Mouse (Mus musculus) heart, embryonic 14.5 days (tissue): ENCODE data around the gene C8a. TPM values are rescaled to one million over a fixed set of nuclear protein-coding genes. Genes with fewer than 3 reads are reported as not detected.

Source experiments
- ATAC-seq: fragments of 200-750 bp; cut with Nextera tagmentation; 2 replicates; pipeline ENCODE4 v1.8.0; 2017; ENCODE audit warnings: low read depth, moderate TSS enrichment; ENCODE audit not compliant: insufficient number of reproducible peaks, insufficient read depth, low FRiP score
- H3K27ac ChIP-seq, 2 experiments: fragments of 200-500 bp in 1 of 2; fragments of 300-500 bp in 1 of 2; sonication (generic) in 1 of 2; replicated peaks in 1 of 2; 2 replicates each; pipeline ENCODE4 v1.5.1; 2012 to 2014; ENCODE audit warnings: low read depth in 2 of 2, low read length in 2 of 2, control low read depth in 1 of 2, mild to moderate bottlenecking in 1 of 2, mixed read lengths in 1 of 2; ENCODE audit not compliant: control insufficient read depth in 1 of 2, insufficient read depth in 1 of 2
- H3K27me3 ChIP-seq: fragments of 300-500 bp; sonication (generic); 2 replicates; pipeline ENCODE4 v1.6.1; 2014; ENCODE audit warnings: mild to moderate bottlenecking, low read length, control low read depth; ENCODE audit not compliant: control insufficient read depth, insufficient read depth
- H3K36me3 ChIP-seq: fragments of 300-500 bp; sonication (generic); 2 replicates; pipeline ENCODE4 v1.6.1; 2014; ENCODE audit warnings: mild to moderate bottlenecking, control low read depth, low read length, mixed read lengths; ENCODE audit not compliant: control insufficient read depth, insufficient read depth
- H3K4me1 ChIP-seq, 2 experiments: fragments of 200-500 bp in 1 of 2; fragments of 300-500 bp in 1 of 2; sonication (generic) in 1 of 2; 2 replicates each; pipeline ENCODE4 v1.6.1; 2012 to 2014; ENCODE audit warnings: low read length in 2 of 2, control low read depth in 1 of 2, mixed read lengths in 1 of 2; ENCODE audit not compliant: control insufficient read depth in 2 of 2, insufficient read depth in 2 of 2
- H3K4me2 ChIP-seq: fragments of 300-500 bp; sonication (generic); 2 replicates; pipeline ENCODE4 v1.6.1; 2014; ENCODE audit warnings: mild to moderate bottlenecking, low read length
- H3K4me3 ChIP-seq, 2 experiments: fragments of 200-500 bp in 1 of 2; fragments of 300-500 bp in 1 of 2; sonication (generic) in 1 of 2; 2 replicates each; pipeline ENCODE4 v1.5.1; 2012 to 2014; ENCODE audit warnings: low read length in 2 of 2, mild to moderate bottlenecking in 2 of 2, control low read depth in 1 of 2, low read depth in 1 of 2, moderate library complexity in 1 of 2; ENCODE audit not compliant: control insufficient read depth in 1 of 2, insufficient read depth in 1 of 2
- H3K9ac ChIP-seq: fragments of 300-500 bp; sonication (generic); 2 replicates; pipeline ENCODE4 v1.6.1; 2014; ENCODE audit warnings: mild to moderate bottlenecking, low read length
- H3K9me3 ChIP-seq: fragments of 300-500 bp; sonication (generic); 2 replicates; pipeline ENCODE4 v1.6.1; 2016; ENCODE audit warnings: low read length, control low read depth; ENCODE audit not compliant: control insufficient read depth
- WGBS: fragments of 180-500 bp; shearing (Covaris S2); extraction: QIAGEN DNeasy Blood & Tissue Kit; methylation state at CpG from one replicate; pipeline ENCODE4 v1.1.7; 2014; 5-methylcytosine and 5-hydroxymethylcytosine counted together
- polyA plus RNA-seq: library from polyadenylated mRNA; unstranded; fragments of >200 nt; fragmentation: Nextera tagmentation; extraction: Ambion mirVana; gene quantifications from 2 replicates; pipeline ENCODE4 v1.2.1, GENCODE M21; 2014

The C8a gene
- not detected in 2 replicates for polyA plus RNA-seq

- no peak for ATAC-seq
- H3K4me1 ChIP-seq = no peaks in the 10 kb centered on the region
- 76% methylated on average over 3 of the region's 3 CpGs for WGBS
- H3K9me3 ChIP-seq = no peaks in the 10 kb centered on the region
- H3K27ac ChIP-seq = no peak within 1 kb of the TSS
- H3K4me3 ChIP-seq = no peak within 1 kb of the TSS
- H3K36me3 ChIP-seq = no peaks in the 10 kb centered on the region
- H3K4me2 ChIP-seq = no peak within 1 kb of the TSS
- no peaks in the 10 kb centered on the region for H3K27me3 ChIP-seq
- H3K9ac ChIP-seq = no peak within 1 kb of the TSS
Observed at GRCm38 (mm10) chr4:104876323-104876722, at the start of gene C8a. Gene C8a, minus strand, starts transcription at chr4:104876398.

- Histone ChIP-seq H3K27ac (no peak overlapping the region), H3K4me3 (no peak overlapping the region), H3K4me1 (no peaks in the 10 kb centered on the region), H3K36me3 (no peaks in the 10 kb centered on the region), H3K9me3 (no peaks in the 10 kb centered on the region), H3K27me3 (no peaks in the 10 kb centered on the region), H3K4me2 (no peak overlapping the region), H3K9ac (no peak overlapping the region)
- no peak for ATAC-seq
- WGBS = 78% methylated on average over 5 of the region's 5 CpGs
Observed at GRCm38 (mm10) chr4:104925383-104925782, 49.2 kb upstream of the C8a start.

GRCm38 (mm10) chr4:104918017-104918416 is 41.8 kb upstream of the C8a start:
- 84% methylated on average over 6 of the region's 6 CpGs for WGBS
- Histone ChIP-seq H3K27me3 (no peaks in the 10 kb centered on the region), H3K9ac (no peak overlapping the region), H3K9me3 (no peaks in the 10 kb centered on the region), H3K4me2 (no peak overlapping the region), H3K4me1 (no peaks in the 10 kb centered on the region), H3K27ac (no peak overlapping the region), H3K36me3 (no peaks in the 10 kb centered on the region), H3K4me3 (no peak overlapping the region)
- no peak for ATAC-seq

- ATAC-seq = no peak
- Histone ChIP-seq H3K36me3 (no peaks in the 10 kb centered on the region), H3K9me3 (no peaks in the 10 kb centered on the region), H3K4me2 (no peak overlapping the region), H3K27ac (no peak overlapping the region), H3K4me3 (no peak overlapping the region), H3K9ac (no peak overlapping the region), H3K27me3 (no peaks in the 10 kb centered on the region), H3K4me1 (no peaks in the 10 kb centered on the region)
- WGBS = 70% methylated on average over 6 of the region's 6 CpGs
Observed at GRCm38 (mm10) chr4:104914711-104915247, 38.6 kb upstream of the C8a start.

GRCm38 (mm10) chr4:104913291-104914129 is 37.3 kb upstream of the C8a start, which contains the start of gene Fyb2:
Gene Fyb2, plus strand, starts transcription at chr4:104913456.
- Histone ChIP-seq H3K36me3 (no peaks in the 10 kb centered on the region), H3K9me3 (no peaks in the 10 kb centered on the region), H3K4me2 (peak within 1 kb of the TSS; percentile 51), H3K27me3 (no peaks in the 10 kb centered on the region), H3K27ac (no peak within 1 kb of the TSS), H3K4me3 (peak within 1 kb of the TSS; percentile 6 to 18; a peak in 2 of 4 replicates), H3K4me1 (no peaks in the 10 kb centered on the region), H3K9ac (no peak within 1 kb of the TSS)
- ATAC-seq = no peak
- 23% methylated on average over 23 of the region's 23 CpGs for WGBS

GRCm38 (mm10) chr4:104911685-104912084 is 35.5 kb upstream of the C8a start:
- Histone ChIP-seq H3K4me3 (no peak overlapping the region), H3K9ac (no peak overlapping the region), H3K4me2 (no peak overlapping the region), H3K27ac (no peak overlapping the region), H3K4me1 (no peaks in the 10 kb centered on the region), H3K36me3 (no peaks in the 10 kb centered on the region), H3K27me3 (no peaks in the 10 kb centered on the region), H3K9me3 (no peaks in the 10 kb centered on the region)
- 32% methylated on average over 7 of the region's 7 CpGs for WGBS
- ATAC-seq = no peak

- no peaks in the 10 kb centered on the region for H3K9me3 ChIP-seq
- no peaks in the 10 kb centered on the region for H3K4me1 ChIP-seq
- no peak overlapping the region for H3K9ac ChIP-seq
- 87% methylated on average over 6 of the region's 6 CpGs for WGBS
- H3K36me3 ChIP-seq = no peaks in the 10 kb centered on the region
- H3K4me2 ChIP-seq = no peak overlapping the region
- H3K27me3 ChIP-seq = no peaks in the 10 kb centered on the region
- H3K27ac ChIP-seq = no peak overlapping the region
- ATAC-seq = no peak
- H3K4me3 ChIP-seq = no peak overlapping the region
Observed at GRCm38 (mm10) chr4:104905049-104905448, 28.9 kb upstream of the C8a start.
